Mouse (Mus musculus) midbrain, embryonic 14.5 days (tissue): ENCODE data around the gene Kit. TPM values are rescaled to one million over a fixed set of nuclear protein-coding genes. Genes with fewer than 3 reads are reported as not detected.

Experiments
- ATAC-seq: fragments of 200-750 bp; cut with Nextera tagmentation; 2 replicates; pipeline ENCODE4 v1.8.0; 2017; ENCODE audit warnings: moderate number of reproducible peaks, moderate library complexity; ENCODE audit not compliant: low FRiP score, low TSS enrichment
- DNase-seq: peaks from one replicate; pipeline ENCODE4 v3.0.0-alpha.2; 2015
- H3K27ac ChIP-seq: fragments of 300-500 bp; sonication (generic); replicated peaks from 2 replicates; pipeline ENCODE4 v1.5.1; 2014; ENCODE audit warnings: mild to moderate bottlenecking, low read depth, low read length, moderate library complexity
- H3K27me3 ChIP-seq: fragments of 300-500 bp; sonication (generic); 2 replicates; pipeline ENCODE4 v1.6.1; 2014; ENCODE audit warnings: low read length, control low read depth, mixed read lengths; ENCODE audit not compliant: control insufficient read depth, insufficient read depth
- H3K36me3 ChIP-seq: fragments of 300-500 bp; sonication (generic); 2 replicates; pipeline ENCODE4 v1.6.1; 2014; ENCODE audit warnings: low read length, control low read depth; ENCODE audit not compliant: control insufficient read depth, insufficient read depth
- H3K4me1 ChIP-seq: fragments of 300-500 bp; sonication (generic); 2 replicates; pipeline ENCODE4 v1.6.1; 2014; ENCODE audit warnings: mild to moderate bottlenecking, antibody characterized with exemption, low read length, control low read depth; ENCODE audit not compliant: control insufficient read depth, insufficient read depth
- H3K4me2 ChIP-seq: fragments of 300-500 bp; sonication (generic); 2 replicates; pipeline ENCODE4 v1.6.1; 2014; ENCODE audit warnings: mild to moderate bottlenecking, low read length, moderate library complexity
- H3K4me3 ChIP-seq: fragments of 300-500 bp; sonication (generic); replicated peaks from 2 replicates; pipeline ENCODE4 v1.5.1; 2014; ENCODE audit warnings: low read depth, low read length
- H3K9ac ChIP-seq: fragments of 300-500 bp; sonication (generic); replicated peaks from 2 replicates; pipeline ENCODE4 v1.6.1; 2014; ENCODE audit warnings: mild to moderate bottlenecking, low read length, moderate library complexity
- H3K9me3 ChIP-seq: fragments of 300-500 bp; sonication (generic); 2 replicates; pipeline ENCODE4 v1.6.1; 2016; ENCODE audit warnings: low read length, control low read depth, mixed read lengths; ENCODE audit not compliant: control insufficient read depth
- WGBS: fragments of 180-500 bp; shearing (Covaris S2); extraction: QIAGEN DNeasy Blood & Tissue Kit; methylation state at CpG from one replicate; pipeline ENCODE4 v1.1.7; 2014; 5-methylcytosine and 5-hydroxymethylcytosine counted together
- polyA plus RNA-seq: library from polyadenylated mRNA; unstranded; fragments of >200 nt; fragmentation: Nextera tagmentation; extraction: Ambion mirVana; gene quantifications from 2 replicates; pipeline ENCODE4 v1.2.1, GENCODE M21; 2014

Gene Kit
- polyA plus RNA-seq, 1 experiment from 2014 or later: 41.1 TPM

DNA sequence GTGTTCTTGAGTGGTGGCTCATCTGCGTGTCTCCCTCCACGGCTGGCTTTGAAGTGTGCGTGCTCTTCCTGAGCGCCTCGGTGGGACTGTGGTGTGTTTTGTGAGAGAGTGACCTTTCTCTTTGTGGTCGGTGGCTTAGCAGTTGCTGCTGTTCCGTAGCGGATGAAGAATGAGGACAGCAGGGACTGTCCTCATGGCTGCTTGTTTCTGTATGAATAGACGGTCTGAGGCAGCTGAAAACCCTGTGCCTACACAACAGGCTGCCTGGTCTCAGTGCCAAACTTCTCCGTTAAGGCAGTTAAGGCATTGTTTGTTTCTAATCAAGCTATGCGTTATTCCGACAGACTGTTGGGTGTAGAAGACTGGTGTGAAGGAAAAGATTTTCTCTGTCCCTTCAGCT lies 87.8 kb downstream of the Kit start:
- Histone ChIP-seq H3K4me1 (no peaks in the 10 kb centered on the region), H3K9ac (no peak overlapping the region), H3K27ac (no peak overlapping the region), H3K27me3 (no peaks in the 10 kb centered on the region), H3K4me2 (no peak overlapping the region), H3K4me3 (no peak overlapping the region), H3K9me3 (no peaks in the 10 kb centered on the region), H3K36me3 (no peaks in the 10 kb centered on the region)
- DNase-seq: no peak
- no peak for ATAC-seq
- WGBS: 72% methylated on average over 12 of the region's 12 CpGs

DNA sequence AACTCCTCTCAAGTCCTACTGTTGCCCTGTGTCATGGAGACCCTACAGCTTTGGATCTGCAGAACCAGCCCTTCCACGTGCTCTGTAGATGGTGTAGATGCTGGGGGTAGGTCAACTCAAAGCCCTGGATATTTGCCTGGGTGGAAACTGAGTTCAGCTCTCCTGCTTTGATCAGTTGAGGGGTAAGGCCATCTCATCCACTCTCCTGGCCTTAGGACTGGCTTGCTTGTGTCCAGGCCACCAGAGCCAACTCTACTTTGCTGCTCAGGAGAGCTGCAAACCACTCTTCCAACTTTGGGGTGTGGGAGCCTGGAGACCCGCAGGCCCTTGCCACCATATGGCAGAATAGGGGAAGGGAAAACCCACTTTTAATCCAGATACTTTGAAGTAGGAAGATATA lies 89.1 kb downstream of the Kit start:
- H3K4me1 ChIP-seq: no peaks in the 10 kb centered on the region
- H3K9me3 ChIP-seq: no peaks in the 10 kb centered on the region
- WGBS: 81% methylated on average over 2 of the region's 2 CpGs
- ATAC-seq (no peak), DNase-seq (no peak)
- H3K4me2 ChIP-seq: no peak overlapping the region
- H3K4me3 ChIP-seq: no peak overlapping the region
- H3K27ac ChIP-seq: no peak overlapping the region
- H3K9ac ChIP-seq: no peak overlapping the region
- no peaks in the 10 kb centered on the region for H3K36me3 ChIP-seq
- no peaks in the 10 kb centered on the region for H3K27me3 ChIP-seq

DNA sequence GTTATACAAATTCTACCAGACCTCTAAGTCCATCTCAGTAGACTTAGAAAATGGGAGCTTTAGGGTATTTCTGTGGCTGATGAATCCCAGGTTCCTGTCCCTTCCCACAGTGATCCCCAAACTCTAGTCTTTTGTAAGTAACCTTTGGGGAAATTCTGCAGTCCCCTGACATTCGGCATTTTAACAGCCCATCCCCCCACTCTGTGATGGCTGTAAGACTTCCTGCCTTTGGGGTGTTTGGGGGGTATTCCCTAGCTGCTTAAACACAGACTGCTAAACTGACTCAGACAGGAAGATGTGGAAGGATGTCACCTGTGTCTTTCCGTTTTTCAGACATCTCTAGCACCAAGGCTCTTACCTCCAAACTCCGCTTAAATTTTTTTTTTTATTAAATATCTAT lies 92.4 kb downstream of the Kit start:
- Histone ChIP-seq H3K36me3 (no peaks in the 10 kb centered on the region), H3K9me3 (no peaks in the 10 kb centered on the region), H3K27me3 (no peaks in the 10 kb centered on the region), H3K4me3 (no peak overlapping the region), H3K27ac (no peak overlapping the region), H3K4me1 (no peaks in the 10 kb centered on the region), H3K4me2 (no peak overlapping the region), H3K9ac (no peak overlapping the region)
- ATAC-seq (no peak), DNase-seq (no peak)
- 65% methylated on average over 3 of the region's 3 CpGs for WGBS

GRCm38 (mm10) chr5:75671136-75671788 lies 96.5 kb downstream of the Kit start:
- H3K9me3 ChIP-seq: no peaks in the 10 kb centered on the region
- H3K9ac ChIP-seq: no peak overlapping the region
- no peak overlapping the region for H3K4me3 ChIP-seq
- H3K36me3 ChIP-seq: no peaks in the 10 kb centered on the region
- WGBS: 88% methylated on average over 5 of the region's 5 CpGs
- DNase-seq: no peak
- H3K27me3 ChIP-seq: no peaks in the 10 kb centered on the region
- no peaks in the 10 kb centered on the region for H3K4me1 ChIP-seq
- no peak overlapping the region for H3K4me2 ChIP-seq
- ATAC-seq: no peak
- no peak overlapping the region for H3K27ac ChIP-seq

GRCm38 (mm10) chr5:75676024-75676423 lies 101.3 kb downstream of the Kit start:
- DNase-seq (no peak), ATAC-seq (no peak)
- Histone ChIP-seq H3K9me3 (no peaks in the 10 kb centered on the region), H3K36me3 (no peaks in the 10 kb centered on the region), H3K4me3 (no peak overlapping the region), H3K9ac (no peak overlapping the region), H3K27me3 (no peaks in the 10 kb centered on the region), H3K4me2 (no peak overlapping the region), H3K4me1 (no peaks in the 10 kb centered on the region), H3K27ac (no peak overlapping the region)
- WGBS: 81% methylated on average over 3 of the region's 3 CpGs

DNA sequence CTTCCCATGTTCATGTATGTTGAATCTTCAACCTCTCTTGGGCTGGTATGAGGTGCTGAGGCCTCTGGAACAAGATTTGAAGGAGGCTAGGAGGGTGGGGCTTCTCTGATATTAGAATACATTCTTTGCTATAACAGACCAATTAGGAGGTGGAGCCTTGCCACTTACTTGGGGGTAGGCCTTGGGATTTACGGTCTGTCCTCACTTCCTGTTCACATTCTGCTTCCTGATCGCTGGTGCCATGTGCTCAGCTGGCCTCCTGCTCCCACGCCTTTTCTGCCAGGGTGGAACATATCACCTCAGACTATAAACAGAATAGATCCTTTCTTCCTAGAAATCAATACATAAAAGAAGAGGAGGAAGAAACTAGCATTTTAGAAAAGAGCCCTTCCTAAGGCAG lies 105.2 kb downstream of the Kit start:
- 86% methylated on average over 3 of the region's 3 CpGs for WGBS
- H3K36me3 ChIP-seq: no peaks in the 10 kb centered on the region
- H3K9ac ChIP-seq: no peak overlapping the region
- DNase-seq (no peak), ATAC-seq (no peak)
- no peaks in the 10 kb centered on the region for H3K4me1 ChIP-seq
- no peak overlapping the region for H3K4me3 ChIP-seq
- no peaks in the 10 kb centered on the region for H3K9me3 ChIP-seq
- H3K4me2 ChIP-seq: no peak overlapping the region
- H3K27ac ChIP-seq: no peak overlapping the region
- H3K27me3 ChIP-seq: no peaks in the 10 kb centered on the region

DNA sequence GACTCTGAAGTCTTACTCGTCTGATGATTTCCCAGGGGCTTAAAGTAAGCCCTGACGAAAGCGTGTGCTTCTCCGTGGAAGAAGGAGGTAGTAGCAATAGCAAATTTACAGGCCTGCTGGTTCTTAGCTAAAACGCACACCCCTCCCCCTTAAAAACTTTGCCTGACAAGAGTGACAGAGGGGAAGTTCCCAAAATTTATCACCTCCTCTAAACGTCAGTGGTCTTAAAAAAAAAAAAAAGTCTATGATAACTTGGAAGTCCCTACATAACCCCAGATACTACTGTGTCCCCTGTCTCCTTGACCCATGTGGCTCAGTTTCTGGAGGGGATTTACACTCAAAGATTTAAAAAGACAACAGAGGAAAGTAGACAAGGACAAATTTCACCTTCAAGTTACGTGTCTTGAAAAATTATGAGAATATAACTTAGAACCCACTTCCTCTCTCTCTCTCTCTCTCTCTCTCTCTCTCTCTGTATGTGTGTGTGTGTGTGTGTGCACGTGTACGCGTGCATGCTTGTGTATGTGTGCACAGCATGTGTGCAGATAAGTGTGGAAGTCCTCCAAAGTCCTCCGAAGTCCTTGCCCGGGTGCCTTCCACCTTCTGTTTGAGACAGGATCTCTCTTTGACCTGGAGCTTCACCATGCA lies 120.6 kb downstream of the Kit start:
- Histone ChIP-seq H3K9me3 (no peaks in the 10 kb centered on the region), H3K4me2 (no peak overlapping the region), H3K4me1 (0 out of 2 replicates have a peak, but pooled peaks cover 8% of the 10 kb centered on the region), H3K27me3 (no peaks in the 10 kb centered on the region), H3K36me3 (no peaks in the 10 kb centered on the region), H3K27ac (no peak overlapping the region), H3K9ac (no peak overlapping the region), H3K4me3 (no peak overlapping the region)
- DNase-seq (no peak), ATAC-seq (no peak)
- 77% methylated on average over 12 of the region's 12 CpGs for WGBS

GRCm38 (mm10) chr5:75696960-75697359 lies 122.2 kb downstream of the Kit start:
- H3K9me3 ChIP-seq: no peaks in the 10 kb centered on the region

GRCm38 (mm10) chr5:75698556-75698955 lies 123.8 kb downstream of the Kit start:
- WGBS: 88% methylated on average over 8 of the region's 8 CpGs
- ATAC-seq: no peak
- Histone ChIP-seq H3K27me3 (no peaks in the 10 kb centered on the region), H3K27ac (no peak overlapping the region), H3K4me1 (0 out of 2 replicates have a peak, but pooled peaks cover 8% of the 10 kb centered on the region), H3K4me2 (no peak overlapping the region), H3K9me3 (no peaks in the 10 kb centered on the region), H3K4me3 (no peak overlapping the region), H3K36me3 (no peaks in the 10 kb centered on the region), H3K9ac (no peak overlapping the region)
- no peak for DNase-seq

More at GRCm38 (mm10) chr5:75696960-75697359, 122.2 kb downstream of the Kit start:
- 12% methylated on average over 5 of the region's 5 CpGs for WGBS
- Histone ChIP-seq H3K9ac (no peak overlapping the region), H3K27ac (no peak overlapping the region), H3K4me1 (0 out of 2 replicates have a peak, but pooled peaks cover 8% of the 10 kb centered on the region), H3K36me3 (no peaks in the 10 kb centered on the region), H3K27me3 (no peaks in the 10 kb centered on the region), H3K4me2 (no peak overlapping the region), H3K4me3 (no peak overlapping the region)
- peak; percentile 51 for DNase-seq
- ATAC-seq: no peak; the same call in 1 of the 2 replicates
